Mouse (Mus musculus) kidney, postnatal 0 days (tissue): Measurements from ENCODE around the gene Gm21762. TPM values are rescaled to one million over a fixed set of nuclear protein-coding genes. Genes with fewer than 3 reads are reported as not detected.
"Not testable (repeated sequence)": the region's sequence is repeated elsewhere in the genome, so short reads cannot be mapped to it uniquely, and the experiment has no call there.

Experiments used
- ATAC-seq: fragments of 200-750 bp; cut with Nextera tagmentation; replicated peaks from 2 replicates; pipeline ENCODE4 v1.8.0; 2017; ENCODE audit warnings: low read depth, moderate number of reproducible peaks, moderate TSS enrichment, moderate library complexity; ENCODE audit not compliant: low FRiP score
- DNase-seq: peaks from one replicate; pipeline ENCODE4 v3.0.0-alpha.2; 2016; ENCODE audit warnings: low spot score
- H3K27ac ChIP-seq: fragments of 300-500 bp; sonication (generic); 2 replicates; pipeline ENCODE4 v1.5.1; 2014; ENCODE audit warnings: mild to moderate bottlenecking
- H3K27me3 ChIP-seq: fragments of 300-500 bp; sonication (generic); 2 replicates; pipeline ENCODE4 v1.6.1; 2014; ENCODE audit warnings: low read length, mixed read lengths; ENCODE audit not compliant: insufficient read depth
- H3K36me3 ChIP-seq: fragments of 300-500 bp; sonication (generic); 2 replicates; pipeline ENCODE4 v1.6.1; 2014; ENCODE audit warnings: low read length, mixed read lengths; ENCODE audit not compliant: insufficient read depth
- H3K4me1 ChIP-seq: fragments of 300-500 bp; sonication (generic); replicated peaks from 2 replicates; pipeline ENCODE4 v1.6.1; 2014; ENCODE audit warnings: antibody characterized with exemption, low read length, mixed read lengths; ENCODE audit not compliant: insufficient read depth
- H3K4me2 ChIP-seq: fragments of 300-500 bp; sonication (generic); 2 replicates; pipeline ENCODE4 v1.6.1; 2014; ENCODE audit warnings: mild to moderate bottlenecking, low read length, moderate library complexity, mixed read lengths
- H3K4me3 ChIP-seq: fragments of 300-500 bp; sonication (generic); replicated peaks from 2 replicates; pipeline ENCODE4 v1.5.1; 2014; ENCODE audit warnings: low read depth, low read length
- H3K9ac ChIP-seq: fragments of 300-500 bp; sonication (generic); 2 replicates; pipeline ENCODE4 v1.6.1; 2014; ENCODE audit warnings: low read depth, low read length
- H3K9me3 ChIP-seq: fragments of 300-500 bp; sonication (generic); replicated peaks from 2 replicates; pipeline ENCODE4 v1.6.1; 2016; ENCODE audit warnings: low read length, inconsistent platforms, mixed read lengths
- WGBS: fragments of 180-500 bp; shearing (Covaris S2); extraction: QIAGEN DNeasy Blood & Tissue Kit; methylation state at CpG from one replicate; pipeline ENCODE4 v1.1.7; 2014; 5-methylcytosine and 5-hydroxymethylcytosine counted together
- polyA plus RNA-seq: library from polyadenylated mRNA; unstranded; fragments of >200 nt; fragmentation: Nextera tagmentation; extraction: Ambion mirVana; gene quantifications from 2 replicates; pipeline ENCODE4 v1.2.1, GENCODE M21; 2015

Gene Gm21762
- polyA plus RNA-seq, 1 experiment from 2014 or later = not detected

- H3K4me3 ChIP-seq, H3K4me1 ChIP-seq, DNase-seq, H3K9ac ChIP-seq, H3K36me3 ChIP-seq, ATAC-seq, H3K27ac ChIP-seq, H3K27me3 ChIP-seq, H3K4me2 ChIP-seq, H3K9me3 ChIP-seq: not testable (repeated sequence)
- 86% methylated on average over 5 of the region's 5 CpGs for WGBS
Observed at GRCm38 (mm10) chr13:120220922-120221321, 5.2 kb upstream of the Gm21762 start.

GRCm38 (mm10) chr13:120196189-120196821, 19.4 kb downstream of the Gm21762 start:
- 78% methylated on average over 7 of the region's 8 CpGs for WGBS
- DNase-seq, H3K9me3 ChIP-seq, H3K27me3 ChIP-seq, H3K36me3 ChIP-seq, H3K4me1 ChIP-seq, H3K27ac ChIP-seq, H3K9ac ChIP-seq, H3K4me2 ChIP-seq, H3K4me3 ChIP-seq, ATAC-seq: not testable (repeated sequence)

GRCm38 (mm10) chr13:120172133-120172532, 43.6 kb downstream of the Gm21762 start, which contains the start of gene Gm21818:
Gene Gm21818 (plus strand): TSS chr13:120172433.
- 79% methylated on average over 4 of the region's 4 CpGs for WGBS
- not testable (repeated sequence) for H3K4me1 ChIP-seq, H3K27me3 ChIP-seq, H3K4me3 ChIP-seq, H3K9me3 ChIP-seq, H3K36me3 ChIP-seq, DNase-seq, H3K4me2 ChIP-seq, H3K27ac ChIP-seq, H3K9ac ChIP-seq, ATAC-seq

- not testable (repeated sequence) for H3K4me1 ChIP-seq, H3K36me3 ChIP-seq, H3K9me3 ChIP-seq, H3K4me2 ChIP-seq, H3K27ac ChIP-seq, H3K4me3 ChIP-seq, H3K27me3 ChIP-seq, H3K9ac ChIP-seq, ATAC-seq, DNase-seq
- WGBS = 63% methylated on average over 5 of the region's 5 CpGs
Observed at GRCm38 (mm10) chr13:120168301-120168700, 47.4 kb downstream of the Gm21762 start.

Other genes with a start within 250 kb of the Gm21762 start
- not detected in 2 replicates for gene Gm36079, start 188.9 kb downstream of the Gm21762 start, polyA plus RNA-seq
- 0.12 and 0.19 TPM in 2 replicates for gene Gm21188, start 163.8 kb downstream of the Gm21762 start, polyA plus RNA-seq
- not detected in 2 replicates for gene Gm20767, start 75.7 kb downstream of the Gm21762 start, polyA plus RNA-seq
- gene Gm21818, start 43.5 kb downstream of the Gm21762 start, polyA plus RNA-seq = not detected in 2 replicates
- gene Gm21731, start 23.2 kb upstream of the Gm21762 start, polyA plus RNA-seq = not detected in 2 replicates
- gene AF067061, start 47.2 kb upstream of the Gm21762 start, polyA plus RNA-seq = not detected in 2 replicates
- 0.34 and 0.41 TPM in 2 replicates for gene BC147527, start 84.4 kb upstream of the Gm21762 start, polyA plus RNA-seq
- not detected in 2 replicates for gene Tcstv3, start 100.9 kb upstream of the Gm21762 start, polyA plus RNA-seq